In the genomic region with DNA sequence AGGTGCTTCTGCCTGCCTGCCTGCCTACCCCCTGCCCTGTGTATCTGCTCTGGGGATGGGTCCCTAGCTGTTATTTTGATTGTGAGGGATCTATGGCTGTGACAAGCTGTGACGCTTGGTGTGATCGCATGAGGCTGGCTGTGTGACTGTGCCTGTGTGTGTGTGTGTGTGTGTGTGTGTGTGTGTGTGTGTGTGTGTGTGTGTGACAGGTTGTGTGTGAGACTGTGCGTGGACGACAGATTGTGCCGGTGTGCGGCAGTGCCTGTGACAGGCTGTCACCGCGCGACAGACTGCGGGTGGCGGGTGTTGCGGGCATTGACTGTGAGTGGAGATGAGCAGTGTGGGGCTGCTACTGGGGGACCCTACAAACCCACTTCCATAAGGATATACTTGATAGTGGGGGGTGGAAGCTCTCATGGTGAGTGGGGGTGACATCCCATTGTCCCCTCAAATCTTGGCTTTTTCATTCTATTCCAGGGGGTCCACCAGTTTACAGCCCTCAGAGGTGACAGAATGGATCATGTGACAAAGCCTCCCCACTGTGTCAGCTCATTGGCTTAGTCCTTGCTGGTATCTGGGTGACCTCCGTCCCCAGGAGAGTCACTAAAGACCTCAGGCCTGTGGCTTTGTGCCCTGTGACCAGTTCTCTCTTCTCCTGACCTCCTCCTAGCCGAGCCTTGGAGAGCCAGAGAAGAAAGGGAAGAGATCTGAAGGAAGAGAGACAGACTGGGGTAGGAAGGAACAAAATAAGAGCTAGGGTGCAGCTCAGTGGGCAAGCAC, we compare ENCODE assay signal across 11 mouse cellular contexts. TPM values are rescaled to one million over a fixed set of nuclear protein-coding genes. Genes with fewer than 3 reads are reported as not detected.
DNase-seq lines count a peak whose midpoint lies in the region; ATAC-seq lines count a peak whose summit lies in the region.
"Had no signal": no experiment of that assay in that cellular context is flagged by ENCODE, and none has a peak within 500 bp of the region (broad histone marks: within the 10 kb centered on the region; RNA-seq: fewer than 3 reads in every experiment).

No protein-coding gene starts in this region.

- H3K9me3 ChIP-seq in hindbrain, embryonic 15.5 days = no peaks in the 10 kb centered on the region
- H3K9me3 ChIP-seq in hindbrain, embryonic 10.5 days = no peaks in the 10 kb centered on the region
- no peaks in the 10 kb centered on the region for H3K9me3 ChIP-seq in limb, embryonic 15.5 days
- no peaks in the 10 kb centered on the region for H3K9me3 ChIP-seq in intestine, embryonic 15.5 days
- H3K9me3 ChIP-seq: liver, embryonic 15.5 days had no signal

- H3K4me2 ChIP-seq in hindbrain, embryonic 15.5 days = no peak overlapping the region
- H3K4me2 ChIP-seq in limb, embryonic 15.5 days = no peak overlapping the region
- H3K4me2 ChIP-seq in intestine, embryonic 15.5 days (replicated peaks) = no peak overlapping the region
- H3K4me2 ChIP-seq: liver, embryonic 15.5 days had no signal

- H3K27ac ChIP-seq in hindbrain, embryonic 15.5 days (replicated peaks) = 0 out of 2 replicates have a peak overlapping the region, but pooled peaks have one; percentile 65
- H3K27ac ChIP-seq in hindbrain, embryonic 10.5 days = no peak overlapping the region
- H3K27ac ChIP-seq in limb, embryonic 15.5 days = peak overlapping the region; percentile 76; the same call in 1 of the 2 replicates
- H3K27ac ChIP-seq in intestine, embryonic 15.5 days = no peak overlapping the region
- H3K27ac ChIP-seq: liver, embryonic 15.5 days had no signal

- H3K27me3 ChIP-seq in hindbrain, embryonic 15.5 days = peaks cover 77% of the 10 kb centered on the region
- peaks cover 100% of the 10 kb centered on the region for H3K27me3 ChIP-seq in hindbrain, embryonic 10.5 days (ENCODE audit: insufficient read depth, poor library complexity, severe bottlenecking)
- peaks cover 13% of the 10 kb centered on the region; the same call in 1 of the 2 replicates for H3K27me3 ChIP-seq in limb, embryonic 15.5 days
- peaks cover 86% of the 10 kb centered on the region for H3K27me3 ChIP-seq in intestine, embryonic 15.5 days (replicated peaks)

- no peak overlapping the region for H3K4me3 ChIP-seq in hindbrain, embryonic 15.5 days
- H3K4me3 ChIP-seq in hindbrain, embryonic 10.5 days = no peak overlapping the region
- no peak overlapping the region for H3K4me3 ChIP-seq in limb, embryonic 15.5 days
- no peak overlapping the region for H3K4me3 ChIP-seq in intestine, embryonic 15.5 days (replicated peaks)
- H3K4me3 ChIP-seq: liver, embryonic 15.5 days; myocyte had no signal

- no peaks in the 10 kb centered on the region for H3K36me3 ChIP-seq in hindbrain, embryonic 15.5 days
- H3K36me3 ChIP-seq in hindbrain, embryonic 10.5 days = no peaks in the 10 kb centered on the region
- no peaks in the 10 kb centered on the region; the same call in 1 of the 2 replicates for H3K36me3 ChIP-seq in limb, embryonic 15.5 days
- H3K36me3 ChIP-seq in intestine, embryonic 15.5 days = no peaks in the 10 kb centered on the region
- H3K36me3 ChIP-seq: liver, embryonic 15.5 days had no signal

- peaks cover 78% of the 10 kb centered on the region for H3K4me1 ChIP-seq in hindbrain, embryonic 15.5 days (replicated peaks)
- H3K4me1 ChIP-seq in hindbrain, embryonic 10.5 days (replicated peaks) = peaks cover 4% of the 10 kb centered on the region
- peaks cover 99% of the 10 kb centered on the region for H3K4me1 ChIP-seq in limb, embryonic 15.5 days
- H3K4me1 ChIP-seq in intestine, embryonic 15.5 days (replicated peaks) = peaks cover 13% of the 10 kb centered on the region

- H3K9ac ChIP-seq in hindbrain, embryonic 15.5 days = no peak overlapping the region
- H3K9ac ChIP-seq in limb, embryonic 15.5 days = no peak overlapping the region
- H3K9ac ChIP-seq in intestine, embryonic 15.5 days = no peak overlapping the region
- H3K9ac ChIP-seq: liver, embryonic 15.5 days had no signal

- no peak for ATAC-seq in hindbrain, embryonic 15.5 days (ENCODE audit: low FRiP score, low read depth)
- ATAC-seq in limb, embryonic 15.5 days (ENCODE audit: insufficient number of reproducible peaks, low FRiP score, low TSS enrichment, low read depth) = no peak
- no peak for ATAC-seq in intestine, embryonic 15.5 days
- ATAC-seq: intestine, postnatal 0 days had no signal

- no peak for DNase-seq in hindbrain, embryonic 10.5 days (ENCODE audit: low spot score)
- peak; percentile 14 for DNase-seq in retina, postnatal 1 day
- no peak for DNase-seq in retina, embryonic 14.5 days (ENCODE audit: low spot score)
- peak; percentile 82 to 87 for DNase-seq in cerebellum, postnatal 10 days
- no peak for DNase-seq in left cerebral cortex, adult 11 months (ENCODE audit: low spot score)

- WGBS in hindbrain, embryonic 15.5 days = 15% methylated on average over 14 of the region's 14 CpGs
- WGBS in hindbrain, embryonic 10.5 days = 5% methylated on average over 14 of the region's 14 CpGs
- WGBS in limb, embryonic 15.5 days = 58% methylated on average over 14 of the region's 14 CpGs
- 30% methylated on average over 14 of the region's 14 CpGs for WGBS in intestine, embryonic 15.5 days

RNA-seq across cellular contexts. Expression of a gene that starts 12.4 kb away (rescaled TPM):
- polyA plus RNA-seq in hindbrain, embryonic 15.5 days (2015; fragmentation: Nextera tagmentation; extraction: Ambion mirVana) = 71.2 and 87.6 TPM in 2 replicates
- polyA plus RNA-seq in hindbrain, embryonic 10.5 days (2016; fragmentation: Nextera tagmentation; extraction: Ambion mirVana) = 0.07 and 0.29 TPM in 2 replicates
- 87.0 and 100 TPM in 2 replicates for polyA plus RNA-seq in limb, embryonic 15.5 days (2015; fragmentation: Nextera tagmentation; extraction: Ambion mirVana)
- polyA plus RNA-seq in intestine, embryonic 15.5 days (2015; fragmentation: Nextera tagmentation; extraction: Ambion mirVana) = 14.2 and 14.8 TPM in 2 replicates

RNA-seq across cellular contexts. Expression of a gene that starts 34.9 kb away (rescaled TPM):
- polyA plus RNA-seq in hindbrain, embryonic 15.5 days (2015; fragmentation: Nextera tagmentation; extraction: Ambion mirVana) = 14.0 and 15.1 TPM in 2 replicates
- polyA plus RNA-seq in hindbrain, embryonic 10.5 days (2016; fragmentation: Nextera tagmentation; extraction: Ambion mirVana) = 3.8 and 5.5 TPM in 2 replicates
- 7.5 and 8.0 TPM in 2 replicates for polyA plus RNA-seq in limb, embryonic 15.5 days (2015; fragmentation: Nextera tagmentation; extraction: Ambion mirVana)
- 4.5 and 5.3 TPM in 2 replicates for polyA plus RNA-seq in intestine, embryonic 15.5 days (2015; fragmentation: Nextera tagmentation; extraction: Ambion mirVana)

RNA-seq across cellular contexts. Expression of a gene that starts 43.6 kb away (rescaled TPM):
- 39.7 and 40.6 TPM in 2 replicates for polyA plus RNA-seq in hindbrain, embryonic 15.5 days (2015; fragmentation: Nextera tagmentation; extraction: Ambion mirVana)
- polyA plus RNA-seq in hindbrain, embryonic 10.5 days (2016; fragmentation: Nextera tagmentation; extraction: Ambion mirVana) = 43.7 and 45.8 TPM in 2 replicates
- polyA plus RNA-seq in limb, embryonic 15.5 days (2015; fragmentation: Nextera tagmentation; extraction: Ambion mirVana) = 44.7 and 45.6 TPM in 2 replicates
- 61.7 and 62.6 TPM in 2 replicates for polyA plus RNA-seq in intestine, embryonic 15.5 days (2015; fragmentation: Nextera tagmentation; extraction: Ambion mirVana)

RNA-seq across cellular contexts. Expression of a gene that starts 52.8 kb away (rescaled TPM):
- polyA plus RNA-seq in hindbrain, embryonic 15.5 days (2015; fragmentation: Nextera tagmentation; extraction: Ambion mirVana) = 79.1 and 85.9 TPM in 2 replicates
- polyA plus RNA-seq in hindbrain, embryonic 10.5 days (2016; fragmentation: Nextera tagmentation; extraction: Ambion mirVana) = 115 TPM in 2 replicates
- 102 and 122 TPM in 2 replicates for polyA plus RNA-seq in limb, embryonic 15.5 days (2015; fragmentation: Nextera tagmentation; extraction: Ambion mirVana)
- polyA plus RNA-seq in intestine, embryonic 15.5 days (2015; fragmentation: Nextera tagmentation; extraction: Ambion mirVana) = 102 and 106 TPM in 2 replicates

RNA-seq across cellular contexts. Expression of a gene that starts 59.0 kb away (rescaled TPM):
- polyA plus RNA-seq in hindbrain, embryonic 15.5 days (2015; fragmentation: Nextera tagmentation; extraction: Ambion mirVana) = 700 and 710 TPM in 2 replicates
- 783 and 812 TPM in 2 replicates for polyA plus RNA-seq in hindbrain, embryonic 10.5 days (2016; fragmentation: Nextera tagmentation; extraction: Ambion mirVana)
- polyA plus RNA-seq in limb, embryonic 15.5 days (2015; fragmentation: Nextera tagmentation; extraction: Ambion mirVana) = 1,060 and 1,089 TPM in 2 replicates
- 1,038 and 1,157 TPM in 2 replicates for polyA plus RNA-seq in intestine, embryonic 15.5 days (2015; fragmentation: Nextera tagmentation; extraction: Ambion mirVana)

Comparison
In these comparisons a context has a peak if more than half of its experiments do, and no peak if none do; other contexts are left out.
1. H3K27ac ChIP-seq: peak in hindbrain, embryonic 15.5 days (single experiment) and limb, embryonic 15.5 days (single experiment); none in hindbrain, embryonic 10.5 days (single experiment) and intestine, embryonic 15.5 days (single experiment).
2. DNase-seq: peak in retina, postnatal 1 day (single experiment) and cerebellum, postnatal 10 days (2 of 2); none in hindbrain, embryonic 10.5 days (single experiment), retina, embryonic 14.5 days (single experiment) and left cerebral cortex, adult 11 months (single experiment).
3. RNA of a gene that starts 12.4 kb away (polyA plus RNA-seq): 87.0 to 100 TPM in limb, embryonic 15.5 days, 71.2 to 87.6 TPM in hindbrain, embryonic 15.5 days and 14.2 to 14.8 TPM in intestine, embryonic 15.5 days; 0.07 to 0.29 TPM in hindbrain, embryonic 10.5 days; every median in the first group is over 10 times any median in the second.